Mouse (Mus musculus) R1 (cell line): Measurements from ENCODE around the gene Tenm2.
A peak's percentile ranks its signal among the peaks of the same experiment; 100 is the strongest.

Source experiments
- DNase-seq: peaks from one replicate; pipeline ENCODE4 v3.0.0-alpha.2; 2018; ENCODE audit warnings: low read depth, low spot score

Gene Tenm2

GRCm38 (mm10) chr11:37235914-37236600 is at the start of gene Tenm2:
Gene Tenm2 (minus strand): TSS chr11:37235964.
- peak; percentile 76 for DNase-seq

GRCm38 (mm10) chr11:37285186-37285585 is 49.4 kb upstream of the Tenm2 start:
- DNase-seq: no peak

- DNase-seq: no peak
Measured at GRCm38 (mm10) chr11:37248796-37249195, 13.0 kb upstream of the Tenm2 start.

DNA sequence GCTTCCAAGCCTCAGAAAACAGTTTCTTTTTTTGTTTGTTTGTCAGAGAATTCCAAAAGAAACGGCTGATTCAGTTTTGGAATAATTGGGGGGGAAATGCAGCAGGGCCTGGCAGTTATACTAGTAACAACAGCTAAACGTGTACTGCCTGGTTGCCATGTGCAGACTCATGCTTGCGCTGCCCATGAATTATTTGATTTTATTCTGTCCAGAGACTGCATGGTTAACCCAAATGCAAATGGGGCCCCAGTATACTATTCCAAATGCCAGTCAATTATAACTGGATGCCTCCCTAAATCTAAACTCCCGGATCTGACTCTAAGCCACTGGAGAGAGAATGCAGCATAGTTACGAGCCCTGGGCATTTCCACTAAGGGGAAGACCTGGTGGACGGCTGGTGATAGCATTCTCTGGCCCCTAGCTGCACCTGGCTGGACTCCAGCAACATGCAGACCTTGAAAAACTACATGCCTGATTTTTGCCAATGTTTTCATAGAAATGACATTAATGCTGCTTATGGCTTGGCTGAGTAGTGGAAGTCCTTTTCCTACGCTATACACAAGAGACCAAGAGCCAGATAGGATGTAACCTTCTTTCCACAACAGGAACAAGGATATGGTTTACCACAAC is 1.4 kb upstream of the Tenm2 start:
- DNase-seq: no peak

DNA sequence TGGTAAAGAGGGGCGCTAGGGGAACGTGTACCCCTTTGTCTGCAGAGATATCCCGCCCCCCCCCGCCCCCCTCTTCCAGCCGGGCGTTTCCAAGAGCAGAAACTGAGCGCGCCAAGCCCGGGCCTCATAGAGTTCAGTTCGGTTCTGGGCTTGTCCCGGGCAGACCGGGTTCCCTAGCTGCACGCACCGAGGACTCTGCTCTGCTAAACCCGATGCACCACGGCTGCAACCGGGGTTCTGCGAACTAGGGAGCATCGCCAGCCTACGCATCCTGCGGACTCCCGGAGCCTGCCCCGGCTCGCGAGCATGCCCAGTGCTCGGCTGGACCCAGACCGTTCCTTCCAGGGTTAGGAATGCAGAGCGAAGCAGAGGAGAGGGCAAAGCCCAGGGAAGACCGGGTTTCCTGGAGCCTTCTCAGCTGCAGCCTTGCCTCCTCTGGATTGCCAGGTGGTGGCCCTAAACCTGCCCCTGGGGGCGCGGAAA is 878 bp upstream of the Tenm2 start:
- peak; percentile 48 for DNase-seq

DNA sequence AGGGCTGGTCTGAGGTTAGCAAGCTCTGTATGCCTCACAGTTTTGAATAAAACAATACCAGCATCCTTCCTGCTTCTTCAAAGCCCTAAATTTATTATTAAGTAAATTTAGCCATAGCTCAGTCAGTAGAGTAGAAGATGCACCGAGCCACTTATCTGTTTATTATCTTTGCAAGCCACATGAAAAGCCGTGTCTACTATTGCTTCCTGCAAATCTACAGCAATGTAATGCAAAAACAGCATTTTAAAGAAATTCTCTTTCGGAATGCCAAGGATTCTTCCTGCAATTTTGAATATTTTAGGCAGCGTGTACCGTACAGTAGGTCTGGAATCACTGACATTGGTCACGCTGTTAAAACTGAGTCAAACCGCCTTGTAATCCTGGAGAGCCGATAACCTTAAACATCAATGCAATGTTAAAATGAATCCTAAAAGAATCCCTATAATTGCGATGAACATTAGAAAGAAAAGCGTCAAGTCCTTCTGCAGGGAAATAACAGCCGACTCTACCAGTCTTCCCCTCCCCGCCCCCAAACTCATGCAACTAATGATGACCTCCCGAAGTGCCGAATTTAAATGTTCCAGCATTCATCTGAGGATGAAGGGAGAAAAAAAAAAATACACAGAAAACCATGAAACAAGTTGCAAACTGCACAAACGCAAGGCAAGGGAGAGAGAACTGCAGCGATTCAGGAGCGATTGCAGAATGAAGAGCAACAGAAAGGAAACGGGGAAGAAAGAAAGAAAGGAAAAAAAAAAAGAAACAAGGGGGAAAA is 556 bp downstream of the Tenm2 start:
- DNase-seq: no peak

DNA sequence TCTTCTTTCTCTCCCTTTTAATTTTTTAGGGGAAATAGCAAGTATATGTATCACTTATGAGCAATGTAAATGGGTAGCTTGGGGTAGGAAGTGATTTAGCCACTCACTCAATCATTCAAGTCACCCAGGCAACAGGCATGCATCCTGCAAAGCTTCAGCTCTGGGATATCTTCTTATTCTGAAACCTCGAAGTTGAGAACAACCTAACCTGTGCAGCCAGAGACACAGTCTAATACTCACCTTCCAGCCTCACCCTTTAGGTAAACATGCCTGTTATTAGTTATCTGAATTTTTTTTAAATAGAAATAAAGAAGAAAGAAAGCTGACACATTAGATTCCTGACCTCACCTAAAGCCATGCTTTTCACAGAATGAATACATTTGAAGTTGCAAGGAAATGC is 8.4 kb downstream of the Tenm2 start:
- no peak for DNase-seq

DNA sequence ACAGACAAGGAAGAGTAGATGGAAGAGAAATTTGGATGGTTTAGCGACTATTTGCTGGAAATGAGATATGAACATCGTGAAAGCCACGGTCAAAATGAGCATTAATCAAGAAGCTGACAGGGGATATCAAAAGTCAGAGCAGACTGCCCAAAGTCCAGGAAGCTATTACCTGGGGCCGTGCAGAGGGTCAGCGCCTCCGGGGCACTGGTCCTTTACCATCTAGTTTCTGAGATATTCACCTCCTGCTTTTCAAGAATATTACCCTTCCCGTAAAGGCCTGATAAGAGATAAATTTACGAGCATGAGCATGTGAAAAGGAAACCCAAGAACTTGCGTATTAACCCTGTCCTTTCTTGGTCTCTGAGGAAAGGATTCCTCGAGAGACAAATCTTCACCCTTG is 8.8 kb downstream of the Tenm2 start:
- DNase-seq: no peak

GRCm38 (mm10) chr11:37222737-37223136 is 13.0 kb downstream of the Tenm2 start:
- no peak for DNase-seq

- DNase-seq: no peak
Measured at GRCm38 (mm10) chr11:37222056-37222455, 13.7 kb downstream of the Tenm2 start.

- no peak for DNase-seq
Measured at GRCm38 (mm10) chr11:37220921-37221320, 14.8 kb downstream of the Tenm2 start.

DNA sequence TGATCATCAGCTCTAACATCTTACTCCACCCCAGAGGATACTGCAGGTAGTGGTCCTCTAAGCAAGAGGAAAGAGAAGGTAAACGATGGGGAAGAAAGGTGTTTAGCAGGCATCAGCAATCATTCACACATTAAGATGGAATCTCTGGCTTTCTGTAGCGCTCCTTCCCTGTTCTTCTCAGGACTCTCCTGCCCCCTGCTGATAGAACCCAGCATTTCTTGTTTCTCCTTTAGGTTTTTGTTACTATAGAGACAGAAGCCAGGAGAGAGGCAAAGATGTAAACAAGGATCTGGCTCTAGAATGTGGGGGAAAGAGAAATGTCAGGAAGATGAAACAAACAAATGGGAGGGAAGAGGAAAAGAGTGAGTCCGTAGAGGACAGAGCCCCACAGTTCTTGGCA is 49.6 kb downstream of the Tenm2 start:
- DNase-seq: peak; percentile 67

- no peak for DNase-seq
Measured at GRCm38 (mm10) chr11:37177426-37177825, 58.3 kb downstream of the Tenm2 start.

DNA sequence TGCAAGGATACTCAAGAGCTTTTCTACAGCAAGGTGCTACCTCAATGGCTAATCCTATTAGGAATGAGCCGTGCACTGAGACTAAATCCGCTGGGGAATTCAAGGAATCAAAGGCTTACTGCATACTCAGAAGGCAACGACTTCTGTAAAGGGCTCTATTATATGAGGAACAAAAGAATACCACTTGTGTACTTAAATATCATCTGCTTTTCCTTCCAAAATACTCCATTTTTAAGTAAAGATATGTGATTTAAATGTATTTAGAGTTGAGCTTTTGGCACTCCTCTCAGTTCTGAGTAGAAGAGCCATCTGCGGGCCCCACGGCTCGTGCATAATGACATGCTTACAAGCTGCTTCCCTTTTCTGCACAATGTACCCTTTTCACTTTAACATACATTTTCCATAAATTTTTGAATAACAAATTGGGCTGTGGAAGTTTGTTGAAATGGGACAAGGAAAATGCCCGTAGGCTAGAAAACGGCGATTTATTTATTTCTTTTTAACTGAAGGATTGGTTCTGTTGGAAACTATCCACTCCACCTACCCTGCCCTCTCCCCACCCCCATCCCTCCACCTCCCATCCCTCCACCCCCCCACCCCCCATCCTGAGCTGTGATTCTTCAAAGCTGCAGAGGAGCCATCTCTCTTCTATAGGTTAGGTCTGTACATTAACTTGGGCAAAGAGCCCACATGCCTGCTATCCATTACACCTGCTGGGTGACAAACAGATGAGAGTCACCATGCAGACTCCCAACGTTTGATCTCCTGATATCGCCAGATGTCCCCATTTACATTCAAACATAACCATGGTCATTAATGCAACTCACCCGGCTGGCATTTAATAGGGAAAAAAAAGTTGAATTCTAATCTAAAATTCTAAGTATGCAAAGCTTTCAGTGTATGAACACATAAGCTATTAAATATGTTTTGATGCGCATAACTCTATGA is 81.6 kb downstream of the Tenm2 start:
- peak; percentile 3 for DNase-seq

DNA sequence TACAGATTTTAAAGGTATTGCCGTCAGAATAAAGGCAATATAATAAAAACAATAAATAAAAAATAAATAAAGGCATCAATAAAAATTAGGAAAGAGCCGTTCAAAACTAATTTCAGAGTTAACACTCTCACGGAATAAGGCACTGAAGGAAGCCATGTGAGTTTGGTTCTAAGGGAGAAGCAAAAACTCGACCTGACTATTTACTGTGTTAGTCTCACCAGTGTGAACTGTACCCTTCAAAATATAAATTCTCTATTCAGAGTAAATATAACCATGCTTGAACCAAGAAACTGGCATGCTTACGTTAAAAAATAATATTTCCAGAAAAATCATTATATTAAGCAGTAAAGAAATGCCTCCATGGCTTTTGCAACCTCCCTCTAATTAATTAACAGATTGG is 82.4 kb downstream of the Tenm2 start:
- no peak for DNase-seq

- DNase-seq: no peak
Measured at GRCm38 (mm10) chr11:37150011-37150410, 85.8 kb downstream of the Tenm2 start.

DNA sequence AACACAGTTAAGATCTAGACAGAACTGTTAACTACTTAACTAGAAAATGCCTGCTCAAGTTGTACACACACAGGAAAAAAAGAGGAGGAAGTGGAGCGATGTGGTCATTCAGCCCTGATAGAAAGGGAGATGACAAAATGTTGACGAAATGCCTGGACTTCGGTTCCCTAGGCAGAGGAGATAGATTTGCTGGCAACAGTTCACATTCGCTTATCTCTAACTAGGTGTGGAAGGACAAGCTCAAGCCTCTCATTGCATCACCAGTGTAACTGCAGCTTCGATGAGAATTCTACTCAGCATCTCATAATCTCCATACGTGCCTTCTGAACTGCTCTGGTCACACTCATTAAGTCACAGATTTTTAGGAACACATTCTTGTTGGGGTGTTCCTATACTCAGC is 91.8 kb downstream of the Tenm2 start:
- no peak for DNase-seq

DNA sequence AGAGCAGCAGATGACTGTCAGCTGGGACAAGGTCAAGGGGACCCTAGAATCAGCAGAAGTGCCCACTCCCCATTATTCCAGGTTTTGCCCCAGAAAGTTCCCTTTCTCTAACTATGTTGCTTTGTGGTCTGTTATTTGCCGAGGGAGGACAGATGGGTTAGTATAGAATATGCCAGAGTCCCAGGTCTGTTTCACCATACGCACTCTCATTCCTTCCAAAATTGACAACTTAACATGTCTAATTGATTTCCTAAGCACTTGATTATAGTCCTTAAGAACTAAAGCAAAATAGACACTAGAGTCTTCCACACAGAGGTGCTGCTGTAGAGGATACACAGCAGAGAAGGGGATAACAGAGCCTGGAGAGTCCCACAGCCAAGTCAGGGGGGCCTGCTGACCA is 92.3 kb downstream of the Tenm2 start:
- DNase-seq: no peak

GRCm38 (mm10) chr11:37128893-37129292 is 106.9 kb downstream of the Tenm2 start:
- no peak for DNase-seq

DNA sequence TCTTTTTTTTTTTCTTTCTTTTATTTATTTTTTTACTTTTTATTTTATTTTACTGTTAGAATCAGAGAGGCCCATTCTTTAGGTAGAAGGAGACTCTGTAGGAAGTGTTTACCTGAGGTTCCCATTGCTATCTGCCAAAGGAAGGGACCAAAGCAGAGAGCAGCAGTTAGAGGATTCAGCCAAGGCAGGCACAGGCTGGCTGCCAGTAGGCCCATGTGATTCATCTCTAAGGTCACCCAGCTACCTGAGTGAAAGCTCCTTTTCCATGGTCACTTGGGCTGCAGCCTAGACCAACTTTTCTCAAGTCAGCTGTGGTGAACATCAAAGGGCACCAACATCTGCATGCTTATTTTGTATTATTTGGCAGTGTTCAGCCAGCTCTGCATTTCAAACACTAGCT is 117.7 kb downstream of the Tenm2 start:
- no peak for DNase-seq

- DNase-seq: no peak
Measured at GRCm38 (mm10) chr11:37115188-37115587, 120.6 kb downstream of the Tenm2 start.
